In genomic region chr10:79937775-79938526, GRCm38 (mm10) we compare ENCODE assay signal across 13 mouse cellular contexts. TPM values are rescaled to one million over a fixed set of nuclear protein-coding genes. Genes with fewer than 3 reads are reported as not detected.
A peak's percentile ranks its signal among the peaks of the same experiment; 100 is the strongest.
DNase-seq lines count a peak whose midpoint lies in the region; ATAC-seq and TF ChIP-seq lines count a peak whose summit lies in the region.
"Had no signal": no experiment of that assay in that cellular context is flagged by ENCODE, and none has a peak within 500 bp of the region (broad histone marks: within the 10 kb centered on the region; RNA-seq: fewer than 3 reads in every experiment).

No protein-coding gene starts in this region.

- no peak overlapping the region for H3K4me2 ChIP-seq in lung, embryonic 14.5 days
- H3K4me2 ChIP-seq in intestine, postnatal 0 days (replicated peaks; ENCODE audit: low read depth), result peak overlapping the region; percentile 55; the same call in 1 of the 2 replicates

- no peak overlapping the region for H3K4me3 ChIP-seq in lung, embryonic 14.5 days (ENCODE audit: low read depth, low read length)
- no peak overlapping the region for H3K4me3 ChIP-seq in intestine, postnatal 0 days (ENCODE audit: low read depth, low read length)

- no peaks in the 10 kb centered on the region for H3K27me3 ChIP-seq in lung, embryonic 14.5 days (ENCODE audit: insufficient read depth, low read length)
- no peaks in the 10 kb centered on the region for H3K27me3 ChIP-seq in intestine, postnatal 0 days (replicated peaks; ENCODE audit: control insufficient read depth, insufficient read depth, low read length)

- peak overlapping the region; percentile 23; the same call in 1 of the 2 replicates for H3K9ac ChIP-seq in lung, embryonic 14.5 days
- no peak overlapping the region for H3K9ac ChIP-seq in intestine, postnatal 0 days (ENCODE audit: low read depth, low read length)

- H3K27ac ChIP-seq in lung, embryonic 14.5 days (ENCODE audit: low read depth), result no peak overlapping the region
- peak overlapping the region; percentile 89 for H3K27ac ChIP-seq in intestine, postnatal 0 days (ENCODE audit: low read depth, low read length)

- intact Hi-C loops in left cerebral cortex, postnatal 4 days (cut with DNase I), result no loop called here

- ATAC-seq in lung, embryonic 14.5 days (ENCODE audit: insufficient read depth), result no peak
- no peak for ATAC-seq in intestine, postnatal 0 days
- 0 out of 2 replicates have a peak, but pooled peaks have one; percentile 10 for ATAC-seq in megakaryocyte-erythroid progenitor cell, adult 5-6 weeks (replicated peaks; ENCODE audit: low FRiP score, low TSS enrichment, poor library complexity, severe bottlenecking)
- no peak for ATAC-seq in CD4-positive, CD25-positive, alpha-beta regulatory T cell, adult 4 months
- ATAC-seq: midbrain, embryonic 16.5 days had no signal

- H3K9me3 ChIP-seq in lung, embryonic 14.5 days (ENCODE audit: low read depth, low read length), result no peaks in the 10 kb centered on the region
- H3K9me3 ChIP-seq in intestine, postnatal 0 days (ENCODE audit: control insufficient read depth), result no peaks in the 10 kb centered on the region

- H3K4me1 ChIP-seq in lung, embryonic 14.5 days (ENCODE audit: insufficient read depth), result peaks cover 26% of the 10 kb centered on the region
- H3K4me1 ChIP-seq in intestine, postnatal 0 days (replicated peaks; ENCODE audit: control insufficient read depth, insufficient read depth, low read length), result peaks cover 23% of the 10 kb centered on the region

- no peak for TF ChIP-seq CTCF in lung, embryonic 14.5 days (IDR thresholded peaks at IDR 0.05; ENCODE audit: low read depth)
- TF ChIP-seq CTCF in intestine, postnatal 0 days (IDR thresholded peaks at IDR 0.05; ENCODE audit: low read depth), result no peak

- no peak for DNase-seq in lung, embryonic 14.5 days
- no peak for DNase-seq in lung, postnatal 4 days
- peak; percentile 75 for DNase-seq in kidney, postnatal 10 days
- no peak for DNase-seq in left cerebral cortex, postnatal 4 days

- H3K36me3 ChIP-seq in lung, embryonic 14.5 days (ENCODE audit: insufficient read depth), result peaks cover 30% of the 10 kb centered on the region
- H3K36me3 ChIP-seq in intestine, postnatal 0 days (ENCODE audit: control insufficient read depth, insufficient read depth), result peaks cover 37% of the 10 kb centered on the region

- WGBS in lung, embryonic 14.5 days, result 68% methylated on average over 11 of the region's 11 CpGs
- WGBS in intestine, postnatal 0 days, result 66% methylated on average over 11 of the region's 11 CpGs

RNA-seq across cellular contexts. Expression of gene Arid3a, which starts 11.1 kb away (rescaled TPM):
- 5.1 and 5.4 TPM in 2 replicates for polyA plus RNA-seq in lung, embryonic 14.5 days (2014; fragmentation: Nextera tagmentation; extraction: Ambion mirVana)
- polyA plus RNA-seq in intestine, postnatal 0 days (2015; fragmentation: Nextera tagmentation; extraction: Ambion mirVana), result 8.7 and 13.2 TPM in 2 replicates
- total RNA-seq in megakaryocyte-erythroid progenitor cell, adult 5-6 weeks (2014; fragmentation: Nextera tagmentation), result 4.4 and 5.9 TPM in 2 replicates
- 5.4 and 6.0 TPM in 2 replicates for total RNA-seq in megakaryocyte-erythroid progenitor cell, adult 5-6 weeks (2017)
- polyA plus RNA-seq in CD4-positive, CD25-positive, alpha-beta regulatory T cell, adult 4 months (2017; shearing (Covaris generic)), result 1 to 10 TPM; 2.7 to 3.3 TPM
- 1 to 10 TPM; 6.3 to 9.5 TPM for total RNA-seq in left cerebral cortex, postnatal 4 days (2021)

RNA-seq across cellular contexts. Expression of gene R3hdm4, which starts 16.9 kb away (rescaled TPM):
- 127 and 132 TPM in 2 replicates for polyA plus RNA-seq in lung, embryonic 14.5 days (2014; fragmentation: Nextera tagmentation; extraction: Ambion mirVana)
- 62.0 and 62.8 TPM in 2 replicates for polyA plus RNA-seq in intestine, postnatal 0 days (2015; fragmentation: Nextera tagmentation; extraction: Ambion mirVana)
- total RNA-seq in megakaryocyte-erythroid progenitor cell, adult 5-6 weeks (2014; fragmentation: Nextera tagmentation), result 80.3 and 91.7 TPM in 2 replicates
- 35.5 and 38.9 TPM in 2 replicates for total RNA-seq in megakaryocyte-erythroid progenitor cell, adult 5-6 weeks (2017)
- polyA plus RNA-seq in CD4-positive, CD25-positive, alpha-beta regulatory T cell, adult 4 months (2017; shearing (Covaris generic)), result 100 to 1,000 TPM in 1 of 2 experiments, 10 to 100 TPM in 1; 93.5 to 104 TPM
- 100 to 1,000 TPM; 307 to 309 TPM for total RNA-seq in left cerebral cortex, postnatal 4 days (2021)

RNA-seq across cellular contexts. Expression of gene Kiss1r, which starts 21.2 kb away (rescaled TPM):
- 0.70 and 1.2 TPM in 2 replicates for polyA plus RNA-seq in lung, embryonic 14.5 days (2014; fragmentation: Nextera tagmentation; extraction: Ambion mirVana)
- 0.21 and 0.47 TPM in 2 replicates for polyA plus RNA-seq in intestine, postnatal 0 days (2015; fragmentation: Nextera tagmentation; extraction: Ambion mirVana)
- 0.31 TPM in 1 of 2 replicates, not detected in the other for total RNA-seq in megakaryocyte-erythroid progenitor cell, adult 5-6 weeks (2014; fragmentation: Nextera tagmentation)
- total RNA-seq in megakaryocyte-erythroid progenitor cell, adult 5-6 weeks (2017), result 2.2 TPM in 1 of 2 replicates, not detected in the other
- under 1 TPM in 1 of 2 experiments, not detected in 1; 0.09 TPM for polyA plus RNA-seq in CD4-positive, CD25-positive, alpha-beta regulatory T cell, adult 4 months (2017; shearing (Covaris generic))
- 1 to 10 TPM; 5.0 to 6.8 TPM for total RNA-seq in left cerebral cortex, postnatal 4 days (2021)
- polyA plus RNA-seq: inflammation-experienced regulatory T-cells, adult 6 months had no signal

RNA-seq across cellular contexts. Expression of gene Wdr18, which starts 22.0 kb away (rescaled TPM):
- 113 and 124 TPM in 2 replicates for polyA plus RNA-seq in lung, embryonic 14.5 days (2014; fragmentation: Nextera tagmentation; extraction: Ambion mirVana)
- 41.9 and 44.0 TPM in 2 replicates for polyA plus RNA-seq in intestine, postnatal 0 days (2015; fragmentation: Nextera tagmentation; extraction: Ambion mirVana)
- 82.9 and 86.4 TPM in 2 replicates for total RNA-seq in megakaryocyte-erythroid progenitor cell, adult 5-6 weeks (2014; fragmentation: Nextera tagmentation)
- total RNA-seq in megakaryocyte-erythroid progenitor cell, adult 5-6 weeks (2017), result 23.4 and 24.8 TPM in 2 replicates
- polyA plus RNA-seq in CD4-positive, CD25-positive, alpha-beta regulatory T cell, adult 4 months (2017; shearing (Covaris generic)), result 10 to 100 TPM; 65.1 to 77.5 TPM
- total RNA-seq in left cerebral cortex, postnatal 4 days (2021), result 10 to 100 TPM; 51.7 to 55.8 TPM

RNA-seq across cellular contexts. Expression of gene Gm26602, which starts 27.3 kb away (rescaled TPM):
- polyA plus RNA-seq in lung, embryonic 14.5 days (2014; fragmentation: Nextera tagmentation; extraction: Ambion mirVana), result 4.1 TPM in 1 of 2 replicates, not detected in the other
- 2.9 and 17.9 TPM in 2 replicates for polyA plus RNA-seq in intestine, postnatal 0 days (2015; fragmentation: Nextera tagmentation; extraction: Ambion mirVana)
- total RNA-seq in megakaryocyte-erythroid progenitor cell, adult 5-6 weeks (2014; fragmentation: Nextera tagmentation), result not detected in 2 replicates
- total RNA-seq in megakaryocyte-erythroid progenitor cell, adult 5-6 weeks (2017), result not detected in 2 replicates
- polyA plus RNA-seq in CD4-positive, CD25-positive, alpha-beta regulatory T cell, adult 4 months (2017; shearing (Covaris generic)), result not detected
- total RNA-seq in left cerebral cortex, postnatal 4 days (2021), result not detected
- total RNA-seq: adrenal gland, adult 8-10 months; gastrocnemius, adult 8-10 months; left cerebral cortex, postnatal 36 days had no signal
- polyA plus RNA-seq: cerebellum, adult 2 months had no signal
